Mouse (Mus musculus) erythroblast, embryonic 14.5 days (primary cell): ENCODE data around the gene Slc6a16.

Source experiments
- GATA1 ChIP-seq: IDR thresholded peaks from 2 replicates; pipeline ENCODE4 v1.6.1; 2012; ENCODE audit warnings: low read length, inconsistent platforms, mixed read lengths
- TAL1 ChIP-seq: IDR thresholded peaks from 3 replicates; pipeline ENCODE4 v1.6.1; 2012; ENCODE audit warnings: low read length, inconsistent platforms, mixed read lengths

DNA sequence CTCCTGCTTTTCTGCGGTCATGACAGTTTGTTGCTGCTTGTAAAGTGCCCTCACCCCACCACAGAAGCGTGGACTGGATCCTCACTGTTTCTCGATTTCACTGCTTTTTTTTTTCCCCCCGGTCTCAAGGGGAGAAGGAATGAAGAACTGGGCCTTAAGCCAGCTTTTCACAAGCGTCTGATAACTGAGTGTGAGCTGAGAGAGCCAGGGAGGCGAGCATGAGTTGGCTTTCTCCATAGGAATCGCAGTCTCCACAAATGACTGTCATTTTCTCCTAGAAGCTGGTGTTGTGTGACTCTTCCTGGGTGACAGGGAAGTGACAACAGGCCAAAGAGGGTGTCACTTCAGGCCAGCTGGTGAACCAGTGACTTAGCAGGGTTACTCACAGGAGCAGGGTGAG lies 21.4 kb downstream of the Slc6a16 start:
- TF ChIP-seq TAL1 (no peak), GATA1 (no peak)
